Mouse (Mus musculus): ENCODE measurements at regions not wholly inside any gene's neighbourhood (a gene's known extent, or its start where the extent isn't known, plus 50 kb on each side); places are given as distances from the start of the nearest gene placed in this dataset.

DNA sequence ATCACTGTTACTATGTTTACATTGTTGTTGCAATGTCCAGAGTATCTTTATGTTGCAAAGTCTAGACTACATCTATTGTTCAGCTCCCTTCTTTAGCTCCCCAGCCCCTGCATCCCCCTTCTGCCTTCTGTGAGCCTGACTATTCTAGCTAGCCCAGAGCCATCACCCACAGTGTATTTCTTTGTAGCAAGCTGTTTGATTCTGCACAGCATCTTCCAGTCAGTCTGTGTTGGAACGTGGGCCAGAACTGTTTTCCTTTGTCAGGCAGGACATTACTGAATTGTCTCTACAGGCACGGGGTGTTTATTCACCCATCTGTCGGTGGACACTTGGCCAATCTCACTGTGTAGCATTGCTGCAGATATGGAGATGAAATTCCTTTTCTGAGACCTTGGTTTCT lies 295.4 kb upstream of the Trpc7 start:
- H3K27me3 ChIP-seq (ENCODE audit: control insufficient read depth, insufficient read depth, low read length): no peaks in the 10 kb centered on the region
- no peaks in the 10 kb centered on the region for H3K36me3 ChIP-seq (ENCODE audit: control insufficient read depth, insufficient read depth, low read length)
- H3K27ac ChIP-seq (ENCODE audit: insufficient read depth, low read depth, low read length): no peak overlapping the region
- TF ChIP-seq CTCF (IDR thresholded peaks at IDR 0.05; ENCODE audit: extremely low read depth, insufficient read length, insufficient replicate concordance, low read depth, low read length) (no peak), POLR2A (IDR thresholded peaks at IDR 0.05; ENCODE audit: low read depth, low read length) (no peak)
- WGBS: 58% methylated on average over 3 of the region's 3 CpGs
- H3K4me3 ChIP-seq (ENCODE audit: low read depth, low read length): no peak overlapping the region
- no peaks in the 10 kb centered on the region for H3K4me1 ChIP-seq (ENCODE audit: control insufficient read depth, insufficient read depth, insufficient read length, low read length)

DNA sequence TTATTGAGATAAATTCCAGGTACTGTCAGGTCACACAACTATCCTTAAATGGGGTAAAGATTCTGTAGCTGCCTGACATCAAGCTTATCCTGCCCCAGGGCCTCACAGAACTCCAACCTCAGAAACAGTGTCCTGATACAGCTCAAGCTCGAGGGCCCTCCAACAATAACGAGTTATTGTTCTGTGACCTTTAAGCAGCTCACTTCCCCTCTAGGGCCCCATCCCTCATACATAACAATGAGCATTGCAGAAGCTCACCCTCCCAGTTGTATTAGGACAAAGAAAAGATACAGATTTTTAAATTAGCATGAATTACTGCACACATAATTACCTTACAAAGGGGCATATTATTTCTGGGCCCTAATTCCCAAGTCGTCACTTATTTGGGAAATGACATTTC lies 293.5 kb upstream of the Trpc7 start:
- TF ChIP-seq CTCF (IDR thresholded peaks at IDR 0.05; ENCODE audit: extremely low read depth, insufficient read length, insufficient replicate concordance, low read depth, low read length) (no peak), POLR2A (IDR thresholded peaks at IDR 0.05; ENCODE audit: low read depth, low read length) (no peak)
- Histone ChIP-seq H3K4me3 (ENCODE audit: low read depth, low read length) (no peak overlapping the region), H3K27me3 (ENCODE audit: control insufficient read depth, insufficient read depth, low read length) (no peaks in the 10 kb centered on the region), H3K27ac (ENCODE audit: insufficient read depth, low read depth, low read length) (no peak overlapping the region), H3K36me3 (ENCODE audit: control insufficient read depth, insufficient read depth, low read length) (no peaks in the 10 kb centered on the region), H3K4me1 (ENCODE audit: control insufficient read depth, insufficient read depth, insufficient read length, low read length) (no peaks in the 10 kb centered on the region)
- WGBS: 50% methylated on average over 3 of the region's 3 CpGs

DNA sequence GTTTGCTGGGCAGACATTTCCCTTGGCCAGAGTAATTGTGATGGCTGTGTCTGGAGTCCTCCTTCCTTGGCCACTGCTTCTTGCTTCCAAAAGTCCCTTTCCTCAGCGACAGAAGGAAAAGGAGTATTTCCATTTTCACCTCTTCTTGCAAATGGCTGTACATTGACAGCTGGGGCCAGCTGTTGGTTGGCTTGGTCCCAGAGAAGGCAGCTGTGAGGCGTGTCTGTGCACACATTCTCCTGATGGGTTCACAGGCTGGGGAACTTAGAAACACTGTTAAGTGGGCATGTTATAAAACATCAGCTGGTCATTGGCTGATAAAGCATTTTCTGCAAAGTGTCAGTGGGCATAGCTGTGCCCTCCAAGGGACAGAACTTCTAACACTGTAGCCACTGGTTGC lies 290.4 kb upstream of the Trpc7 start:
- H3K27me3 ChIP-seq (ENCODE audit: control insufficient read depth, insufficient read depth, low read length): no peaks in the 10 kb centered on the region
- H3K4me1 ChIP-seq (ENCODE audit: control insufficient read depth, insufficient read depth, insufficient read length, low read length): no peaks in the 10 kb centered on the region
- H3K4me3 ChIP-seq (ENCODE audit: low read depth, low read length): no peak overlapping the region
- H3K36me3 ChIP-seq (ENCODE audit: control insufficient read depth, insufficient read depth, low read length): no peaks in the 10 kb centered on the region
- no peak overlapping the region for H3K27ac ChIP-seq (ENCODE audit: insufficient read depth, low read depth, low read length)
- no peak for TF ChIP-seq CTCF (IDR thresholded peaks at IDR 0.05; ENCODE audit: extremely low read depth, insufficient read length, insufficient replicate concordance, low read depth, low read length)
- 69% methylated on average over 2 of the region's 2 CpGs for WGBS

DNA sequence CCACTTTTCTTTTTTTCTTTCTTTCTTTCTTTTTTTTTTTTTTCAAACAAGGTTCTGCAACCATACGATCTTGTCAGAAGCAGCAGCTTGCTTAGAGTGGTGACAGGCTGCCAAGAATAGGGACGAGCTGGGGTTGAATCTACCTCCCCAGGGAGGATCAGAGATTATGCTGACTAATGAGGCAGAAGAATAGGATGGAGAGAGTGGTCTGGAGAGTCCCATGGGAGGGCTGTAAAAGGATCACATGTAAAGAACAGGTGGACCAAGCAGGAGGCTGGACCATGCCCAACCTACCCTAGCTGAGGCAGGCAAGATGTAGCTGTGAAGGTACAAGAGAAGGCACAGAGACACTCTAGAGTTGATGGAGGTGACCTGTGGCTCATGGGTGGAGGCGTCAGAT lies 274.4 kb upstream of the Trpc7 start:
- Histone ChIP-seq H3K4me3 (ENCODE audit: low read depth, low read length) (no peak overlapping the region), H3K4me1 (ENCODE audit: control insufficient read depth, insufficient read depth, insufficient read length, low read length) (no peaks in the 10 kb centered on the region), H3K27me3 (ENCODE audit: control insufficient read depth, insufficient read depth, low read length) (no peaks in the 10 kb centered on the region), H3K36me3 (ENCODE audit: control insufficient read depth, insufficient read depth, low read length) (no peaks in the 10 kb centered on the region), H3K27ac (ENCODE audit: insufficient read depth, low read depth, low read length) (no peak overlapping the region)
- TF ChIP-seq CTCF (IDR thresholded peaks at IDR 0.05; ENCODE audit: extremely low read depth, insufficient read length, insufficient replicate concordance, low read depth, low read length): no peak
- no peak for TF ChIP-seq POLR2A (IDR thresholded peaks at IDR 0.05; ENCODE audit: low read depth, low read length)
- WGBS: 69% methylated on average over 3 of the region's 3 CpGs

DNA sequence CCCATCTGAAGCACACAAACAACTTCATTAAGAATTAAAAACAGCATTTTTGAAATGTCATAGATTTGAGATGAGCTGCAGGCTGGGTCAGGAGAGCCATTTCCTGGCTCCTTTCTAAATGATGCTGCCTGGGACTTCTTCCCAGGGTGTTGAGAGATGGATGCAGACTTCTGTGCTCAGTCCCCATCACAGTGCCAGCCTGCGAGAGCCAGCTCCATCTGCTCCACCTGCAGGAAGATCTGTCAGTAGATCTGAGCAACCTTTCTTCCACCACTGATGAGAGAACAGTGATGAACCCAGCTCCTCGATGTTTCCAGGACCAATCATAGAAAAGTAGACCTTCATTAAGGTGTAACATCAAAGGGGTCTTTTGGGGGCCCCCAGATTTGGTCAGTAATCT lies 273.8 kb upstream of the Trpc7 start:
- no peak overlapping the region for H3K4me3 ChIP-seq (ENCODE audit: low read depth, low read length)
- TF ChIP-seq CTCF (IDR thresholded peaks at IDR 0.05; ENCODE audit: extremely low read depth, insufficient read length, insufficient replicate concordance, low read depth, low read length) (no peak), POLR2A (IDR thresholded peaks at IDR 0.05; ENCODE audit: low read depth, low read length) (no peak)
- 81% methylated on average over 2 of the region's 2 CpGs for WGBS

DNA sequence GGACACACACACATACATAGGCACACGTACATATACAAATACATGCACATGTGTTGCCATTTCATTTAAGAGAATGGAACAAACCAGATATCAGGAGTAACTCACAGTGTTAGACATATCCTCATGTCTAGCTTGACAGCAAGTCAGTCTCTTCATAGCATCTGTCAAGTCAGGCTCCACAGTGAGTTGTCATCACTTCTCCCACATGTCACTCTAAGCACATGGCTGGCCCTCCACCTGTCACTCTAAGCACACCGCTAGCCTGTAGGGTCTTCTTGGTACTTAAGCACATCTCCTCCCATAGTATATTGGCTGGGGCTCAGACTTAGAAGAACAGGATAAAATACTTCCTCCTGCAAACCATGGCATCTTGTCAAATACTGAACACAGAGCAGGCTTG lies 269.6 kb upstream of the Trpc7 start:
- WGBS: 85% methylated on average over 2 of the region's 2 CpGs
- Histone ChIP-seq H3K4me3 (ENCODE audit: low read depth, low read length) (no peak overlapping the region), H3K4me1 (ENCODE audit: control insufficient read depth, insufficient read depth, insufficient read length, low read length) (no peaks in the 10 kb centered on the region), H3K27ac (ENCODE audit: insufficient read depth, low read depth, low read length) (no peak overlapping the region), H3K27me3 (ENCODE audit: control insufficient read depth, insufficient read depth, low read length) (no peaks in the 10 kb centered on the region), H3K36me3 (ENCODE audit: control insufficient read depth, insufficient read depth, low read length) (no peaks in the 10 kb centered on the region)
- TF ChIP-seq CTCF (IDR thresholded peaks at IDR 0.05; ENCODE audit: extremely low read depth, insufficient read length, insufficient replicate concordance, low read depth, low read length) (no peak), POLR2A (IDR thresholded peaks at IDR 0.05; ENCODE audit: low read depth, low read length) (no peak)

More for the DNA sequence above, 273.8 kb upstream of the Trpc7 start:
- Histone ChIP-seq H3K27ac (ENCODE audit: insufficient read depth, low read depth, low read length) (no peak overlapping the region), H3K36me3 (ENCODE audit: control insufficient read depth, insufficient read depth, low read length) (no peaks in the 10 kb centered on the region), H3K4me1 (ENCODE audit: control insufficient read depth, insufficient read depth, insufficient read length, low read length) (no peaks in the 10 kb centered on the region), H3K27me3 (ENCODE audit: control insufficient read depth, insufficient read depth, low read length) (no peaks in the 10 kb centered on the region)

DNA sequence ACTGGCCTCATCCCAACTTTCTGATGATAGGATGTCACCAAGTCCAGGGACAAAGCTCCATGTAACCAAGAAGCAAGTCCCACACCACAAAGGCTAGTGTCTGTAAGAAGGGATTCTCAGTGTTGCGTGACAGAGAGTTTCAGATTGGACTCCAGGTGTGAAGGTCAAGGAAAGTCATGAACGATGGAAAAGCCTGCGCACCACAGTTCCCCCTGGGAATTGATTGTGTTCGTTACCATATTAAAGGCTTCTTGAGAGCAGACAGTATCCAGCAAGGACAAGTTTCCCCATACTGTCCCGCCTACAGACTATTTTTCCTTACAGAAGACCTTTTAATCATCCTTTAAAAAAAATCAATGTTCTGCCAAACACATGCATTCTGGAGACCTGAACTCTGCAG lies 257.0 kb upstream of the Trpc7 start:
- Histone ChIP-seq H3K27ac (ENCODE audit: insufficient read depth, low read depth, low read length) (no peak overlapping the region), H3K4me1 (ENCODE audit: control insufficient read depth, insufficient read depth, insufficient read length, low read length) (no peaks in the 10 kb centered on the region), H3K27me3 (ENCODE audit: control insufficient read depth, insufficient read depth, low read length) (no peaks in the 10 kb centered on the region), H3K36me3 (ENCODE audit: control insufficient read depth, insufficient read depth, low read length) (no peaks in the 10 kb centered on the region), H3K4me3 (ENCODE audit: low read depth, low read length) (no peak overlapping the region)
- no peak for TF ChIP-seq POLR2A (IDR thresholded peaks at IDR 0.05; ENCODE audit: low read depth, low read length)
- no peak for TF ChIP-seq CTCF (IDR thresholded peaks at IDR 0.05; ENCODE audit: extremely low read depth, insufficient read length, insufficient replicate concordance, low read depth, low read length)
- WGBS: 76% methylated on average over 5 of the region's 5 CpGs

DNA sequence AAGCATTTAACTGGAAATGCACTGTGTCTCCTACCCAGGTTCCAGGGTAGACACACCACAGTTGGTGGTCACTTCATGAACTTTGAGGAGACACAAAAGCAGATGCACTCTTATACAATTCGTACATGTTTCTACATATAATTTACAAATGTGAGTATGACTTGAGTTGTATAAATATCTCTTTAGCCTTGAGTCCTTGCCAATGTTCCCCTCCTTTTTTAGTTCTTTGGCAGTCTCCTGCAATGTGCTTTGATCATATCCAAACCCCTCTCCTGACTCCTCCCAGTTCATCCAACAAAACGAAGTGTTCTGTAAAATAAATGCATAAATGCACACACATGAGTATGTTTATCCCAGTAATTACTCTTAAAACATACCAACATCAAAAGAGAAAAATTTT lies 251.8 kb upstream of the Trpc7 start:
- Histone ChIP-seq H3K27me3 (ENCODE audit: control insufficient read depth, insufficient read depth, low read length) (no peaks in the 10 kb centered on the region), H3K36me3 (ENCODE audit: control insufficient read depth, insufficient read depth, low read length) (no peaks in the 10 kb centered on the region), H3K4me3 (ENCODE audit: low read depth, low read length) (no peak overlapping the region), H3K4me1 (ENCODE audit: control insufficient read depth, insufficient read depth, insufficient read length, low read length) (no peaks in the 10 kb centered on the region), H3K27ac (ENCODE audit: insufficient read depth, low read depth, low read length) (no peak overlapping the region)
- TF ChIP-seq POLR2A (IDR thresholded peaks at IDR 0.05; ENCODE audit: low read depth, low read length) (no peak), CTCF (IDR thresholded peaks at IDR 0.05; ENCODE audit: extremely low read depth, insufficient read length, insufficient replicate concordance, low read depth, low read length) (no peak)
- 75% methylated on average over 2 of the region's 2 CpGs for WGBS

Data from small intestine, adult 2 months (tissue).